Mouse (Mus musculus): ENCODE data around the gene Enthd1. TPM values are rescaled to one million over a fixed set of nuclear protein-coding genes. Genes with fewer than 3 reads are reported as not detected.

The Enthd1 gene
- polyA plus RNA-seq, 1 experiment: 0.72 TPM

DNA sequence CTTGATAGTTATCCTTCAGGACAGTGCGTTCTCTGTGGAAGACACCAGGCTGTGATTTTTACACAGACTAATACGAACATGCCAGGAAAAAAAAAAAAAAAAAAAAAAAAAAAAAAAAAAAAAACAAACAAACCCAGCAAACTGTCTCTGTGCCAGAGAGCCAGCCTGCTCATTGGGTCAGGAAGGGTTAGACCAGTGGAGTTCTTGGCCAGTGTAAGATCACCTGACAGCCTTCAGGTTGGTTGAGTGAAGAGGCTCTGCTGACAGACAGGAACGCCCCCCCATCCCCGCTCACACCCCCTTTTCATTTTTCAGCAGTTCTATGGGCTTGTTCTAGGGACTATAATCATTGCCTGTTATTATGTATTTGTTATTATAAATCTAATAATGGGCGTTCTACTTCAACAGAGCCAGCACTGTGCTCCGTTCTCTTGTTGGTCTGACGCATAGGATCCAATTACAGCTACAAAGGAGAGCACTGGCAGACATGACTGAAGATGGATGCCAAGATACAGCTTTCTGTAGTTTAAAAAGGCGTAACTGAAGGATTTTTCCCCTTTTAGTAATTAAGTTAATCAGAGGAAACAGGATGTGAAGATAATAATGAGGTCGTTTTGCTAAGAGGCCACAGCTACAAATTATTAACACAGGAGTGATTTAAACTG is 81.8 kb downstream of the Enthd1 start:
- Histone ChIP-seq H3K4me3 (replicated peaks; ENCODE audit: control insufficient read depth, low read depth, low read length) (no peak overlapping the region), H3K4me1 (ENCODE audit: control insufficient read depth, insufficient read depth, low read length) (no peaks in the 10 kb centered on the region), H3K27ac (ENCODE audit: control insufficient read depth, insufficient read depth, low read depth, low read length, poor library complexity) (no peak overlapping the region)
- 74% methylated on average over 9 of the region's 9 CpGs for WGBS
- TF ChIP-seq POLR2A (IDR thresholded peaks at IDR 0.05; ENCODE audit: borderline replicate concordance, control insufficient read depth, low read depth, low read length) (no peak), CTCF (IDR thresholded peaks at IDR 0.05; ENCODE audit: control insufficient read depth, insufficient read depth, low read length) (no peak)

DNA sequence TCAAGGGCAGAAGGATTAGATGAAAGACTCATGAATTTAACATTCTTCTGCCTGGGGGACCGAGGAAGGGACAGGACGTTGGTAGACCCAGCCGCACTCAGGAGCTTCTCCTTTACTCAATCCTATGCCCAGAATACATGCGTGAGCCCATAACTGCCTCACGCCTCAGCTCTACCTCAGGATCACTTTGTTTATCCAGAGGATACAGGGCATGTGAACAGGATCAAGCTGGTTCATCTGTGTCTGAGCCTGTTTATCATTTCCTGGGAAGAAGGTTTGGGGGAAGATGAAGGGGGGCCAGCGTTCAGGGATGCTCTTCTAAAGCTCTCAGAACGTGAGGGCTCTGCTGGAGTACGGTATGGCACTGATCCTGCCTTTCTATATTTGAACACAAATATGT is 82.6 kb downstream of the Enthd1 start:
- 76% methylated on average over 8 of the region's 8 CpGs for WGBS
- TF ChIP-seq POLR2A (IDR thresholded peaks at IDR 0.05; ENCODE audit: borderline replicate concordance, control insufficient read depth, low read depth, low read length) (no peak), CTCF (IDR thresholded peaks at IDR 0.05; ENCODE audit: control insufficient read depth, insufficient read depth, low read length) (no peak)
- Histone ChIP-seq H3K4me1 (ENCODE audit: control insufficient read depth, insufficient read depth, low read length) (no peaks in the 10 kb centered on the region), H3K4me3 (replicated peaks; ENCODE audit: control insufficient read depth, low read depth, low read length) (no peak overlapping the region), H3K27ac (ENCODE audit: control insufficient read depth, insufficient read depth, low read depth, low read length, poor library complexity) (no peak overlapping the region)

- WGBS: 80% methylated on average over 6 of the region's 6 CpGs
- Histone ChIP-seq H3K4me3 (replicated peaks; ENCODE audit: control insufficient read depth, low read depth, low read length) (no peak overlapping the region), H3K4me1 (ENCODE audit: control insufficient read depth, insufficient read depth, low read length) (no peaks in the 10 kb centered on the region), H3K27ac (ENCODE audit: control insufficient read depth, insufficient read depth, low read depth, low read length, poor library complexity) (no peak overlapping the region)
- TF ChIP-seq CTCF (IDR thresholded peaks at IDR 0.05; ENCODE audit: control insufficient read depth, insufficient read depth, low read length) (no peak), POLR2A (IDR thresholded peaks at IDR 0.05; ENCODE audit: borderline replicate concordance, control insufficient read depth, low read depth, low read length) (no peak)
Observed at GRCm38 (mm10) chr15:80474429-80475002, 90.4 kb downstream of the Enthd1 start.

DNA sequence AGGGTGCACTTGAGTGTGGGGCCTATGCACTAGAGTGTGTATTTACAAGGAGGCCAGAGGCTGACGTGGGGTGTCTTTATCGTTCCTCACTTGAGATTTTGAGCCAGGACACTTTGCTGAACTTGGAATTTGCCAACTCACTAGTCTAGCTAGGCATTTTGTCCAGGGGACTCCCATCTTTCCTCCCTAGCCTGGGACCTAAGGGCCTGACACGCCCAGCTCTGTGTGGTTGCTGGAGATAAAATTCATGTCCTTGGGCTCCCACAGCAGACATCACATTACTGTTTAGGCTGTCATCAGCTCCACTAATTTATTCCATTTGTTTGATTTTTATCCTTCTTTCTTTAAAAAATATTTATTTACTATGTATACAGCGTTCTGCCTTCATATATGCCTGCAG is 97.1 kb downstream of the Enthd1 start:
- TF ChIP-seq CTCF (IDR thresholded peaks at IDR 0.05; ENCODE audit: control insufficient read depth, insufficient read depth, low read length): no peak
- no peak for TF ChIP-seq POLR2A (IDR thresholded peaks at IDR 0.05; ENCODE audit: borderline replicate concordance, control insufficient read depth, low read depth, low read length)
- Histone ChIP-seq H3K27ac (ENCODE audit: control insufficient read depth, insufficient read depth, low read depth, low read length, poor library complexity) (no peak overlapping the region), H3K4me1 (ENCODE audit: control insufficient read depth, insufficient read depth, low read length) (no peaks in the 10 kb centered on the region), H3K4me3 (replicated peaks; ENCODE audit: control insufficient read depth, low read depth, low read length) (no peak overlapping the region)
- 80% methylated on average over 4 of the region's 4 CpGs for WGBS

DNA sequence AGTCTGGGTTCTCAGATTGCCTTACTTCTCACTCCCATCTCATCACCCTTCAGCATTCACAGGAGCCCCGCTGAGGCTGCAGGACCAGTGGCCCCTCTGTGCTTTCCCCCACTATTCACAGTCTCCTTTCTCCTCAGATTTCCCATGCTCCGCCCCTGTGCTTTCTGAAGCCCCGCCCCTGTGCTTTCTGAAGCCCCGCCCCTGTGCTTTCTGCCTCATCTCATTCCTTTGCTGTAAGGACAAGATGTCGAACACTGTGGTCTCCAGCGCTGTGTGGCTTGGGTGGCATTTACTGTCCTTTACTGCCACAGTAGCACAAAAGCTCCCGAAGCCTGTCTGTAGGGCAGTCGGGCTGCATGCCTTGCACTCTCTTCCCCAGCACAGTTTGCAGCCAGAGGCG is 102.8 kb downstream of the Enthd1 start:
- H3K4me1 ChIP-seq (ENCODE audit: control insufficient read depth, insufficient read depth, low read length): peaks cover 9% of the 10 kb centered on the region
- TF ChIP-seq POLR2A (IDR thresholded peaks at IDR 0.05; ENCODE audit: borderline replicate concordance, control insufficient read depth, low read depth, low read length): no peak
- TF ChIP-seq CTCF (IDR thresholded peaks at IDR 0.05; ENCODE audit: control insufficient read depth, insufficient read depth, low read length): no peak
- no peak overlapping the region for H3K4me3 ChIP-seq (replicated peaks; ENCODE audit: control insufficient read depth, low read depth, low read length)
- no peak overlapping the region for H3K27ac ChIP-seq (ENCODE audit: control insufficient read depth, insufficient read depth, low read depth, low read length, poor library complexity)
- WGBS: 11% methylated on average over 9 of the region's 9 CpGs

DNA sequence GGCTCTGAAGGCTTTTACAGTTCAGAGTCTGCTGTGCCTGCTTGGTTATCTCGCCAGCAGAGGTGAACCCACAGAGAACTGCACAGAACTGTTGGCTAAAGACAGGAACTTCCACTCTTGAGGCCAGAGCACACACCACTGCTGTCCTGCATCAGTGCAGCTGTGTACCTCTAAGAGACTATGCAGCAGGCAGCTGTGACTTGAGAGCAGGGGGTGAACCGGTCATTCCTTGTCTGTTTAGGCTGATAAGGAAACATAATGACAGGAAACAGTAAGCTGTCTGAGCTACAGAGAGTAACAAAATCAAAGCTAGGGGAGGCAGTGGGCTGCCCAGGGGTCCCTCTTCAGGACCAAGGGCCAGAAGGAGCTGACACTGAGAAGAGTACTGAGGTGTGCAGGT is 103.5 kb downstream of the Enthd1 start:
- peaks cover 11% of the 10 kb centered on the region for H3K4me1 ChIP-seq (ENCODE audit: control insufficient read depth, insufficient read depth, low read length)
- TF ChIP-seq CTCF (IDR thresholded peaks at IDR 0.05; ENCODE audit: control insufficient read depth, insufficient read depth, low read length) (no peak), POLR2A (IDR thresholded peaks at IDR 0.05; ENCODE audit: borderline replicate concordance, control insufficient read depth, low read depth, low read length) (no peak)
- no peak overlapping the region for H3K4me3 ChIP-seq (replicated peaks; ENCODE audit: control insufficient read depth, low read depth, low read length)
- no peak overlapping the region for H3K27ac ChIP-seq (ENCODE audit: control insufficient read depth, insufficient read depth, low read depth, low read length, poor library complexity)
- 10% methylated on average over 2 of the region's 2 CpGs for WGBS

GRCm38 (mm10) chr15:80460011-80460410 is 104.9 kb downstream of the Enthd1 start:
- whole genome bisulfite sequencing: 80% methylated on average over 9 of the region's 9 CpGs
- no peak for TF ChIP-seq CTCF (IDR thresholded peaks at IDR 0.05; ENCODE audit: control insufficient read depth, insufficient read depth, low read length)
- no peak for TF ChIP-seq POLR2A (IDR thresholded peaks at IDR 0.05; ENCODE audit: borderline replicate concordance, control insufficient read depth, low read depth, low read length)
- H3K4me3 ChIP-seq (replicated peaks; ENCODE audit: control insufficient read depth, low read depth, low read length): no peak overlapping the region
- no peak overlapping the region for H3K27ac ChIP-seq (ENCODE audit: control insufficient read depth, insufficient read depth, low read depth, low read length, poor library complexity)
- H3K4me1 ChIP-seq (ENCODE audit: control insufficient read depth, insufficient read depth, low read length): peaks cover 11% of the 10 kb centered on the region

DNA sequence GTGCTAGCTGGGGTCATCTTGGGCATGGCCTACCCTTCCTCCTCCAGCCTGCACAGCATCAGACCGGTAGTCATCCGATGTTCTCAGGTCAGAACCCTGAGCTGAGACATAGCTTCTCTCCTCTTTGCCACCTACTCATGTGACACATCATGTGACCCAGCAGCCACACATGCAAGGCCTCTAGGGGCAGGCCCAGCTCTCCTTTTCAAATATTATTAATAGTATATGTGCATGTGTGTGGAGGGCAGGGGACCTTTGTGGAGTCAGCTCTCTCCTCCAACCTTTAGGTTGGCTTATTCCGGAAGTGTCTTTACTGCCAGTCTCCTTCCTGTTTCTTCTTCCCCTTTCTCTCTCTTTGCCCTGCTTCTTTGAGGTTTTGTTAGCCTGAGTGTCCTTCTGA is 107.0 kb downstream of the Enthd1 start:
- Histone ChIP-seq H3K4me3 (replicated peaks; ENCODE audit: control insufficient read depth, low read depth, low read length) (no peak overlapping the region), H3K27ac (ENCODE audit: control insufficient read depth, insufficient read depth, low read depth, low read length, poor library complexity) (0 out of 2 replicates have a peak overlapping the region, but pooled peaks have one; percentile 6), H3K4me1 (ENCODE audit: control insufficient read depth, insufficient read depth, low read length) (peaks cover 11% of the 10 kb centered on the region)
- no peak for TF ChIP-seq CTCF (IDR thresholded peaks at IDR 0.05; ENCODE audit: control insufficient read depth, insufficient read depth, low read length)
- no peak for TF ChIP-seq POLR2A (IDR thresholded peaks at IDR 0.05; ENCODE audit: borderline replicate concordance, control insufficient read depth, low read depth, low read length)
- 7% methylated on average over 3 of the region's 3 CpGs for WGBS

Data from bone marrow, adult 2 months (tissue).